Mouse (Mus musculus): ENCODE data around the gene Ciao2a.

Ciao2a gene

GRCm38 (mm10) chr9:66126456-66127192 lies at the start of gene Ciao2a, which contains the start of gene Snx1:
Gene Ciao2a, plus strand, starts transcription at chr9:66126611.
Gene Snx1, minus strand, starts transcription at chr9:66126587.
- DNase-seq (ENCODE audit: low spot score), result peak; percentile 89

- no peak for DNase-seq (ENCODE audit: low spot score)
Measured at GRCm38 (mm10) chr9:66078072-66078471, 48.3 kb upstream of the Ciao2a start.

- DNase-seq (ENCODE audit: low spot score), result no peak
Measured at GRCm38 (mm10) chr9:66078493-66078892, 47.9 kb upstream of the Ciao2a start.

GRCm38 (mm10) chr9:66080804-66081459 lies 45.5 kb upstream of the Ciao2a start:
- no peak for DNase-seq (ENCODE audit: low spot score)

- DNase-seq (ENCODE audit: low spot score), result no peak
Measured at GRCm38 (mm10) chr9:66081999-66082398, 44.4 kb upstream of the Ciao2a start.

- no peak for DNase-seq (ENCODE audit: low spot score)
Measured at GRCm38 (mm10) chr9:66084171-66084570, 42.2 kb upstream of the Ciao2a start.

GRCm38 (mm10) chr9:66087062-66087461 lies 39.3 kb upstream of the Ciao2a start:
- DNase-seq (ENCODE audit: low spot score), result no peak

- peak; percentile 54 for DNase-seq (ENCODE audit: low spot score)
Measured at GRCm38 (mm10) chr9:66088411-66088810, 38.0 kb upstream of the Ciao2a start.

- no peak for DNase-seq (ENCODE audit: low spot score)
Measured at GRCm38 (mm10) chr9:66090593-66091244, 35.7 kb upstream of the Ciao2a start.

GRCm38 (mm10) chr9:66091327-66092231 lies 34.8 kb upstream of the Ciao2a start:
- DNase-seq (ENCODE audit: low spot score), result no peak

- DNase-seq (ENCODE audit: low spot score), result no peak
Measured at GRCm38 (mm10) chr9:66092664-66093063, 33.7 kb upstream of the Ciao2a start.

- DNase-seq (ENCODE audit: low spot score), result no peak
Measured at GRCm38 (mm10) chr9:66101577-66101976, 24.8 kb upstream of the Ciao2a start.

GRCm38 (mm10) chr9:66102668-66103067 lies 23.7 kb upstream of the Ciao2a start:
- no peak for DNase-seq (ENCODE audit: low spot score)

GRCm38 (mm10) chr9:66104601-66105000 lies 21.8 kb upstream of the Ciao2a start:
- no peak for DNase-seq (ENCODE audit: low spot score)

GRCm38 (mm10) chr9:66105168-66105567 lies 21.2 kb upstream of the Ciao2a start:
- DNase-seq (ENCODE audit: low spot score), result no peak

- DNase-seq (ENCODE audit: low spot score), result no peak
Measured at GRCm38 (mm10) chr9:66109574-66109973, 16.8 kb upstream of the Ciao2a start.

GRCm38 (mm10) chr9:66110126-66110525 lies 16.3 kb upstream of the Ciao2a start:
- no peak for DNase-seq (ENCODE audit: low spot score)

GRCm38 (mm10) chr9:66110611-66111379 lies 15.6 kb upstream of the Ciao2a start:
- DNase-seq (ENCODE audit: low spot score), result no peak

- DNase-seq (ENCODE audit: low spot score), result no peak
Measured at GRCm38 (mm10) chr9:66114341-66114740, 12.1 kb upstream of the Ciao2a start.

GRCm38 (mm10) chr9:66116890-66117289 lies 9.5 kb upstream of the Ciao2a start:
- no peak for DNase-seq (ENCODE audit: low spot score)

GRCm38 (mm10) chr9:66119498-66119897 lies 6.9 kb upstream of the Ciao2a start:
- no peak for DNase-seq (ENCODE audit: low spot score)

All from ovary, postnatal 36 days (tissue).